Mouse (Mus musculus) Patski (cell line): ENCODE measurements around the gene Gal. TPM values are rescaled to one million over a fixed set of nuclear protein-coding genes. Genes with fewer than 3 reads are reported as not detected.

ENCODE experiments used
- ATAC-seq: fragments of 100-300 bp; one replicate; pipeline ENCODE4 v1.8.0; 2021
- CTCF ChIA-PET: fragments of 350-600 bp; sonication (Branson Sonifier 250); formaldehyde crosslinking; loops from one replicate; lab custom pipeline; 2022; ENCODE audit warnings: inconsistent platforms; lab: Charles Lee
- POLR2A ChIA-PET: fragments of 350-600 bp; sonication (Branson Sonifier 250); formaldehyde crosslinking; loops from one replicate; lab custom pipeline; 2022; ENCODE audit warnings: antibody characterized with exemption, inconsistent platforms; lab: Charles Lee
- DNase-seq: peaks from one replicate; pipeline ENCODE4 v3.0.0-alpha.2; 2011; ENCODE audit warnings: low read depth, low spot score
- H3K27me3 ChIP-seq: fragments of 371-371 bp; one replicate; pipeline ENCODE4 v1.5.1; 2021
- CTCF ChIP-seq: fragments of 100-300 bp; IDR thresholded peaks from one replicate; pipeline ENCODE4 v1.5.1; 2021
- in situ Hi-C: fragments of 300-500 bp; cut with MboI; formaldehyde crosslinking; loops from 3 replicates; pipeline ENCODE4 v1.11.1; 2018; ENCODE audit warnings: low pct_unique_long_range_greater_than_20kb, mixed read lengths
- polyA plus RNA-seq: library from polyadenylated mRNA; unstranded; gene quantifications from one replicate; pipeline ENCODE4 v1.2.3, GENCODE M21; 2021

Gal gene
- polyA plus RNA-seq, 1 experiment from 2014 or later: not detected

- in situ Hi-C loops: no loop called here
- POLR2A ChIA-PET: no interaction called here
- no peak for DNase-seq
Measured at GRCm38 (mm10) chr19:3424214-3424613, 9.9 kb upstream of the Gal start.

GRCm38 (mm10) chr19:3422981-3423380, 8.6 kb upstream of the Gal start:
- POLR2A ChIA-PET: no interaction called here

More at GRCm38 (mm10) chr19:3424214-3424613, 9.9 kb upstream of the Gal start:
- H3K27me3 ChIP-seq: peaks cover 4% of the 10 kb centered on the region
- no peak for TF ChIP-seq CTCF
- CTCF ChIA-PET: interaction anchor here (1.0 to 1.2 kb wide), 2 partner anchors 13 to 22 kb away, joined by 3 read pairs; no protein-coding TSS in a partner anchor
- ATAC-seq: no peak

GRCm38 (mm10) chr19:3422488-3422887, 8.1 kb upstream of the Gal start:
- CTCF ChIA-PET: interaction anchor here (1.0 kb wide), 1 partner anchor 22 kb away, joined by 3 read pairs; no protein-coding TSS in a partner anchor
- no peak for DNase-seq
- TF ChIP-seq CTCF: no peak
- ATAC-seq: no peak
- in situ Hi-C loops: no loop called here
- POLR2A ChIA-PET: no interaction called here
- H3K27me3 ChIP-seq: no peaks in the 10 kb centered on the region

More at GRCm38 (mm10) chr19:3422981-3423380, 8.6 kb upstream of the Gal start:
- CTCF ChIA-PET: interaction anchor here (1.0 to 1.2 kb wide), 2 partner anchors 14 to 28 kb away, joined by 3 read pairs; no protein-coding TSS in a partner anchor
- TF ChIP-seq CTCF: no peak
- in situ Hi-C loops: no loop called here
- peaks cover 2% of the 10 kb centered on the region for H3K27me3 ChIP-seq
- ATAC-seq (no peak), DNase-seq (no peak)

GRCm38 (mm10) chr19:3419251-3419650, 4.9 kb upstream of the Gal start:
- CTCF ChIA-PET: interaction anchor here (0.8 to 1.9 kb wide), 8 partner anchors 9 to 96 kb away, joined by 3 to 5 read pairs (median 4); partner anchors contain the start of gene Tesmin
- in situ Hi-C loops: no loop called here
- DNase-seq (peak; percentile 85), ATAC-seq (peak; percentile 99)
- POLR2A ChIA-PET: no interaction called here
- no peaks in the 10 kb centered on the region for H3K27me3 ChIP-seq
- no peak for TF ChIP-seq CTCF

GRCm38 (mm10) chr19:3405531-3406281, 8.6 kb downstream of the Gal start:
- CTCF ChIA-PET: interaction anchor here (1.4 to 2.6 kb wide), 5 partner anchors 9 to 45 kb away, joined by 3 to 12 read pairs (median 6); partner anchors contain the start of gene Tesmin
- in situ Hi-C loops: no loop called here
- TF ChIP-seq CTCF: no peak
- no peak for DNase-seq
- H3K27me3 ChIP-seq: no peaks in the 10 kb centered on the region
- POLR2A ChIA-PET: no interaction called here
- ATAC-seq: no peak

- DNase-seq (no peak), ATAC-seq (no peak)
- in situ Hi-C loops: no loop called here
- POLR2A ChIA-PET: interaction anchor here (0.5 kb wide), 1 partner anchor 76 kb away, joined by 3 read pairs; no protein-coding TSS in a partner anchor
- H3K27me3 ChIP-seq: no peaks in the 10 kb centered on the region
- CTCF ChIA-PET: interaction anchor here (0.9 to 2.6 kb wide), 6 partner anchors 8 to 46 kb away, joined by 3 to 12 read pairs (median 7); partner anchors contain the start of gene Tesmin
- no peak for TF ChIP-seq CTCF
Measured at GRCm38 (mm10) chr19:3404030-3404429, 10.3 kb downstream of the Gal start.

- DNase-seq: no peak
- CTCF ChIA-PET: interaction anchor here (0.8 to 2.3 kb wide), 4 partner anchors 13 to 48 kb away, joined by 3 to 11 read pairs (median 8); no protein-coding TSS in a partner anchor
- H3K27me3 ChIP-seq: no peaks in the 10 kb centered on the region
- no peak for TF ChIP-seq CTCF
- POLR2A ChIA-PET: interaction anchor here (0.9 kb wide), 1 partner anchor 27 kb away, joined by 3 read pairs; no protein-coding TSS in a partner anchor
- in situ Hi-C loops: no loop called here
- ATAC-seq: no peak
Measured at GRCm38 (mm10) chr19:3402390-3402789, 12.0 kb downstream of the Gal start.

GRCm38 (mm10) chr19:3401943-3402342, 12.4 kb downstream of the Gal start:
- POLR2A ChIA-PET: no interaction called here
- CTCF ChIA-PET: interaction anchor here (1.4 to 2.3 kb wide), 2 partner anchors 22 to 48 kb away, joined by 3 to 11 read pairs; no protein-coding TSS in a partner anchor
- TF ChIP-seq CTCF: no peak
- DNase-seq (no peak), ATAC-seq (no peak)
- no peaks in the 10 kb centered on the region for H3K27me3 ChIP-seq
- in situ Hi-C loops: no loop called here

- no peaks in the 10 kb centered on the region for H3K27me3 ChIP-seq
- CTCF ChIA-PET: no interaction called here
- POLR2A ChIA-PET: no interaction called here
- DNase-seq (no peak), ATAC-seq (no peak)
- in situ Hi-C loops: no loop called here
- TF ChIP-seq CTCF: no peak
Measured at GRCm38 (mm10) chr19:3401504-3401903, 12.8 kb downstream of the Gal start.

- CTCF ChIA-PET: interaction anchor here (1.0 to 2.7 kb wide), 4 partner anchors 8 to 51 kb away, joined by 3 to 9 read pairs (median 6); partner anchors contain the start of gene Tesmin
- no peak for DNase-seq
- TF ChIP-seq CTCF: no peak
- in situ Hi-C loops: no loop called here
- POLR2A ChIA-PET: no interaction called here
- no peaks in the 10 kb centered on the region for H3K27me3 ChIP-seq
- no peak for ATAC-seq
Measured at GRCm38 (mm10) chr19:3400057-3400456, 14.3 kb downstream of the Gal start.
